Mouse (Mus musculus): ENCODE measurements around the gene Olfr544. TPM values are rescaled to one million over a fixed set of nuclear protein-coding genes. Genes with fewer than 3 reads are reported as not detected.
"Not testable (repeated sequence)": the region's sequence is repeated elsewhere in the genome, so short reads cannot be mapped to it uniquely, and the experiment has no call there.

Olfr544 gene
- total RNA-seq, 1 experiment = not detected

- H3K9ac ChIP-seq (ENCODE audit: insufficient read depth, low read depth, low read length, poor library complexity, severe bottlenecking) = no peak overlapping the region
- TF ChIP-seq ZNF384 (IDR thresholded peaks at IDR 0.05; ENCODE audit: low read depth, low read length) = no peak
- TF ChIP-seq ZC3H11A (IDR thresholded peaks at IDR 0.05; ENCODE audit: borderline replicate concordance, low read depth, low read length) = no peak
- no peak for TF ChIP-seq HCFC1 (IDR thresholded peaks at IDR 0.05; ENCODE audit: borderline replicate concordance, insufficient read depth, low read length)
- in situ Hi-C loops (cut with MboI; ENCODE audit: low sequenced_read_pairs in 2 of 2, unreplicated experiment in 2 of 2) = loop anchor here (10.0 to 25.0 kb wide), 3 partner anchors 410 to 610 kb away; partner anchors contain the start of genes Olfr571 (in 2 of the 2) and Olfr572 (in 1 of the 2)
These were observed 13.9 kb upstream of the Olfr544 start for GRCm38 (mm10) chr7:102501986-102502385.

GRCm38 (mm10) chr7:102499473-102499872, 11.4 kb upstream of the Olfr544 start, which contains the start of gene Olfr545:
Olfr545 (minus strand) TSS chr7:102499573.
- no peak within 1 kb of the TSS for H3K9ac ChIP-seq (ENCODE audit: insufficient read depth, low read depth, low read length, poor library complexity, severe bottlenecking)
- no peaks in the 10 kb centered on the region for H3K9me3 ChIP-seq (ENCODE audit: control insufficient read depth, insufficient read depth, low read depth, low read length)
- H3K4me1 ChIP-seq (ENCODE audit: control insufficient read depth in 2 of 2, insufficient read depth in 2 of 2, low read length in 2 of 2, poor library complexity in 1 of 2) = no peaks in the 10 kb centered on the region
- no peak for DNase-seq (ENCODE audit: low read depth, low spot score)
- in situ Hi-C loops (cut with MboI; ENCODE audit: low sequenced_read_pairs in 2 of 2, unreplicated experiment in 2 of 2) = no loop called here
- no peaks in the 10 kb centered on the region for H3K36me3 ChIP-seq (ENCODE audit: control insufficient read depth, insufficient read depth, low read length, poor library complexity, severe bottlenecking)
- H3K27ac ChIP-seq (ENCODE audit: insufficient read depth, low read depth, low read length, poor library complexity, severe bottlenecking) = no peak within 1 kb of the TSS
- TF ChIP-seq CHD2 (IDR thresholded peaks at IDR 0.05; ENCODE audit: low read depth, low read length) (no peak), HCFC1 (IDR thresholded peaks at IDR 0.05; ENCODE audit: borderline replicate concordance, insufficient read depth, low read length) (no peak), MAFK (IDR thresholded peaks at IDR 0.05; ENCODE audit: insufficient read depth, low read depth, low read length) (no peak), ZC3H11A (IDR thresholded peaks at IDR 0.05; ENCODE audit: borderline replicate concordance, low read depth, low read length) (no peak), ZNF384 (IDR thresholded peaks at IDR 0.05; ENCODE audit: low read depth, low read length) (no peak)
- no peak within 1 kb of the TSS for H3K4me3 ChIP-seq (ENCODE audit: insufficient read depth in 1 of 2, low read depth in 1 of 2, low read length in 2 of 2, poor library complexity in 1 of 2, severe bottlenecking in 1 of 2)

More at GRCm38 (mm10) chr7:102501986-102502385, 13.9 kb upstream of the Olfr544 start:
- H3K27ac ChIP-seq (ENCODE audit: insufficient read depth, low read depth, low read length, poor library complexity, severe bottlenecking) = no peak overlapping the region
- no peaks in the 10 kb centered on the region for H3K9me3 ChIP-seq (ENCODE audit: control insufficient read depth, insufficient read depth, low read depth, low read length)
- H3K4me1 ChIP-seq (ENCODE audit: control insufficient read depth in 2 of 2, insufficient read depth in 2 of 2, low read length in 2 of 2, poor library complexity in 1 of 2) = no peaks in the 10 kb centered on the region
- H3K4me3 ChIP-seq (ENCODE audit: insufficient read depth in 1 of 2, low read depth in 1 of 2, low read length in 2 of 2, poor library complexity in 1 of 2, severe bottlenecking in 1 of 2) = no peak overlapping the region
- H3K36me3 ChIP-seq (ENCODE audit: control insufficient read depth, insufficient read depth, low read length, poor library complexity, severe bottlenecking) = no peaks in the 10 kb centered on the region
- no peak for DNase-seq (ENCODE audit: low read depth, low spot score)

DNA sequence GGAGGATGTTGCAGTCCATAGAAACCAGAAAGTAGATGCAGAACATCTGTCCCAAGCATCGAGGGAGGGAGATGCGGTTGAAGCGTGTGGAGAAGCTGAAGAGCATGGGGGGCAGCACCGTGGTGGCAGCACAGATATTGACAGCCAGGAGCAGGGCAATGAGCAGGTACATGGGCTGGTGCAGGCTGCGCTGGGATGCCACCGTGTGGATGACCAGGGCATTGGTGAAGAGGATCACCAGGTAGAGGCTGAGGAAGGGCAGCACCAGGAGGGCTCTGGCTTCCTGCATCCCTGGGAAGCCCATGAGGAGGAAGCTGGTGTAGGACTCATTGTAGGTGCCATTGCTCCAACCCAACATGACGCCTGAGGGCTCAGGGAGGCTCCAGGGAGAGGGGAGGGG, 6.3 kb upstream of the Olfr544 start:
- H3K9me3 ChIP-seq (ENCODE audit: control insufficient read depth, insufficient read depth, low read depth, low read length); H3K4me3 ChIP-seq (ENCODE audit: insufficient read depth in 1 of 2, low read depth in 1 of 2, low read length in 2 of 2, poor library complexity in 1 of 2, severe bottlenecking in 1 of 2); in situ Hi-C loops (cut with MboI; ENCODE audit: low sequenced_read_pairs in 2 of 2, unreplicated experiment in 2 of 2); H3K9ac ChIP-seq (ENCODE audit: insufficient read depth, low read depth, low read length, poor library complexity, severe bottlenecking); H3K36me3 ChIP-seq (ENCODE audit: control insufficient read depth, insufficient read depth, low read length, poor library complexity, severe bottlenecking); DNase-seq (ENCODE audit: low read depth, low spot score); H3K4me1 ChIP-seq (ENCODE audit: control insufficient read depth in 2 of 2, insufficient read depth in 2 of 2, low read length in 2 of 2, poor library complexity in 1 of 2); H3K27ac ChIP-seq (ENCODE audit: insufficient read depth, low read depth, low read length, poor library complexity, severe bottlenecking): not testable (repeated sequence)

GRCm38 (mm10) chr7:102486105-102486504, 2.0 kb downstream of the Olfr544 start:
- no peak overlapping the region for H3K4me3 ChIP-seq (ENCODE audit: insufficient read depth in 1 of 2, low read depth in 1 of 2, low read length in 2 of 2, poor library complexity in 1 of 2, severe bottlenecking in 1 of 2)
- no peak overlapping the region for H3K27ac ChIP-seq (ENCODE audit: insufficient read depth, low read depth, low read length, poor library complexity, severe bottlenecking)
- no peak overlapping the region for H3K9ac ChIP-seq (ENCODE audit: insufficient read depth, low read depth, low read length, poor library complexity, severe bottlenecking)
- TF ChIP-seq ZNF384 (IDR thresholded peaks at IDR 0.05; ENCODE audit: low read depth, low read length) = no peak
- no peak for TF ChIP-seq MAFK (IDR thresholded peaks at IDR 0.05; ENCODE audit: insufficient read depth, low read depth, low read length)
- no peak for TF ChIP-seq ZC3H11A (IDR thresholded peaks at IDR 0.05; ENCODE audit: borderline replicate concordance, low read depth, low read length)
- TF ChIP-seq HCFC1 (IDR thresholded peaks at IDR 0.05; ENCODE audit: borderline replicate concordance, insufficient read depth, low read length) = no peak
- no peak for TF ChIP-seq CHD2 (IDR thresholded peaks at IDR 0.05; ENCODE audit: low read depth, low read length)
- H3K9me3 ChIP-seq (ENCODE audit: control insufficient read depth, insufficient read depth, low read depth, low read length) = no peaks in the 10 kb centered on the region
- no peaks in the 10 kb centered on the region for H3K36me3 ChIP-seq (ENCODE audit: control insufficient read depth, insufficient read depth, low read length, poor library complexity, severe bottlenecking)
- no peaks in the 10 kb centered on the region for H3K4me1 ChIP-seq (ENCODE audit: control insufficient read depth in 2 of 2, insufficient read depth in 2 of 2, low read length in 2 of 2, poor library complexity in 1 of 2)
- in situ Hi-C loops (cut with MboI; ENCODE audit: low sequenced_read_pairs in 2 of 2, unreplicated experiment in 2 of 2) = no loop called here
- DNase-seq (ENCODE audit: low read depth, low spot score) = no peak

GRCm38 (mm10) chr7:102484766-102485165, 3.3 kb downstream of the Olfr544 start:
- in situ Hi-C loops (cut with MboI; ENCODE audit: low sequenced_read_pairs in 2 of 2, unreplicated experiment in 2 of 2); H3K27ac ChIP-seq (ENCODE audit: insufficient read depth, low read depth, low read length, poor library complexity, severe bottlenecking): not testable (repeated sequence)

More at GRCm38 (mm10) chr7:102484766-102485165, 3.3 kb downstream of the Olfr544 start:
- H3K9me3 ChIP-seq (ENCODE audit: control insufficient read depth, insufficient read depth, low read depth, low read length); DNase-seq (ENCODE audit: low read depth, low spot score); H3K36me3 ChIP-seq (ENCODE audit: control insufficient read depth, insufficient read depth, low read length, poor library complexity, severe bottlenecking); H3K4me1 ChIP-seq (ENCODE audit: control insufficient read depth in 2 of 2, insufficient read depth in 2 of 2, low read length in 2 of 2, poor library complexity in 1 of 2); H3K4me3 ChIP-seq (ENCODE audit: insufficient read depth in 1 of 2, low read depth in 1 of 2, low read length in 2 of 2, poor library complexity in 1 of 2, severe bottlenecking in 1 of 2); H3K9ac ChIP-seq (ENCODE audit: insufficient read depth, low read depth, low read length, poor library complexity, severe bottlenecking): not testable (repeated sequence)

Measured in ES-E14 (cell line).